Mouse (Mus musculus) testis, adult 2 months (tissue): ENCODE measurements at regions not wholly inside any gene's neighbourhood (a gene's known extent, or its start where the extent isn't known, plus 50 kb on each side); places are given as distances from the start of the nearest gene placed in this dataset.

Experiments
- H3K27ac ChIP-seq: fragments of 200-500 bp; 2 replicates; pipeline ENCODE4 v1.5.1; 2012; ENCODE audit warnings: low read depth, low read length; ENCODE audit not compliant: control insufficient read depth, insufficient read depth
- H3K27me3 ChIP-seq: fragments of 200-500 bp; 2 replicates; pipeline ENCODE4 v1.6.1; 2012; ENCODE audit warnings: mild to moderate bottlenecking, low read length, moderate library complexity; ENCODE audit not compliant: control insufficient read depth, insufficient read depth
- H3K36me3 ChIP-seq: fragments of 200-500 bp; 2 replicates; pipeline ENCODE4 v1.6.1; 2012; ENCODE audit warnings: mild to moderate bottlenecking, low read length; ENCODE audit not compliant: control insufficient read depth, insufficient read depth
- H3K4me1 ChIP-seq: fragments of 200-500 bp; 2 replicates; pipeline ENCODE4 v1.6.1; 2012; ENCODE audit warnings: low read length; ENCODE audit not compliant: control insufficient read depth, insufficient read depth
- H3K4me3 ChIP-seq: fragments of 200-500 bp; 2 replicates; pipeline ENCODE4 v1.5.1; 2012; ENCODE audit warnings: low read depth, mild to moderate bottlenecking, low read length, moderate library complexity, mixed read lengths; ENCODE audit not compliant: control insufficient read depth
- CTCF ChIP-seq: fragments of 200-500 bp; IDR thresholded peaks from 2 replicates; pipeline ENCODE4 v1.5.1; 2012; ENCODE audit warnings: low read depth, mild to moderate bottlenecking, inconsistent platforms, low read length, moderate library complexity; ENCODE audit not compliant: control insufficient read depth, insufficient read depth, insufficient replicate concordance
- POLR2A ChIP-seq: fragments of 200-500 bp; IDR thresholded peaks from 2 replicates; pipeline ENCODE4 v1.6.1; 2012; ENCODE audit warnings: low read depth, mild to moderate bottlenecking, inconsistent platforms, low read length, moderate library complexity; ENCODE audit not compliant: control insufficient read depth

GRCm38 (mm10) chr5:18445969-18446368 is 85.8 kb upstream of the Gnai1 start:
- Histone ChIP-seq H3K27ac (no peak overlapping the region), H3K4me3 (no peak overlapping the region), H3K4me1 (no peaks in the 10 kb centered on the region), H3K27me3 (no peaks in the 10 kb centered on the region), H3K36me3 (no peaks in the 10 kb centered on the region)
- TF ChIP-seq CTCF, result no peak

GRCm38 (mm10) chr5:18439986-18440385 is 79.8 kb upstream of the Gnai1 start:
- Histone ChIP-seq H3K27me3 (no peaks in the 10 kb centered on the region), H3K36me3 (no peaks in the 10 kb centered on the region), H3K27ac (no peak overlapping the region), H3K4me3 (no peak overlapping the region), H3K4me1 (no peaks in the 10 kb centered on the region)
- TF ChIP-seq CTCF (no peak), POLR2A (no peak)

GRCm38 (mm10) chr5:18439281-18439680 is 79.1 kb upstream of the Gnai1 start:
- TF ChIP-seq POLR2A, result no peak
- no peak for TF ChIP-seq CTCF
- Histone ChIP-seq H3K4me1 (no peaks in the 10 kb centered on the region), H3K27ac (no peak overlapping the region), H3K4me3 (no peak overlapping the region), H3K27me3 (no peaks in the 10 kb centered on the region), H3K36me3 (no peaks in the 10 kb centered on the region)

GRCm38 (mm10) chr5:18436099-18436748 is 76.1 kb upstream of the Gnai1 start:
- no peaks in the 10 kb centered on the region for H3K36me3 ChIP-seq
- no peaks in the 10 kb centered on the region for H3K4me1 ChIP-seq
- H3K27ac ChIP-seq, result no peak overlapping the region
- H3K27me3 ChIP-seq, result no peaks in the 10 kb centered on the region
- H3K4me3 ChIP-seq, result no peak overlapping the region
- TF ChIP-seq CTCF, result no peak
- no peak for TF ChIP-seq POLR2A

GRCm38 (mm10) chr5:18434245-18434644 is 74.1 kb upstream of the Gnai1 start:
- Histone ChIP-seq H3K4me1 (no peaks in the 10 kb centered on the region), H3K36me3 (no peaks in the 10 kb centered on the region), H3K27me3 (no peaks in the 10 kb centered on the region), H3K4me3 (no peak overlapping the region), H3K27ac (no peak overlapping the region)
- TF ChIP-seq CTCF (no peak), POLR2A (no peak)

- no peak for TF ChIP-seq CTCF
- TF ChIP-seq POLR2A, result no peak
- no peaks in the 10 kb centered on the region for H3K36me3 ChIP-seq
These were observed 73.1 kb upstream of the Gnai1 start for GRCm38 (mm10) chr5:18433287-18433686.

GRCm38 (mm10) chr5:18425098-18425497 is 64.9 kb upstream of the Gnai1 start:
- Histone ChIP-seq H3K27ac (no peak overlapping the region), H3K36me3 (no peaks in the 10 kb centered on the region), H3K27me3 (no peaks in the 10 kb centered on the region), H3K4me1 (no peaks in the 10 kb centered on the region), H3K4me3 (no peak overlapping the region)
- TF ChIP-seq CTCF (no peak), POLR2A (no peak)

More at GRCm38 (mm10) chr5:18433287-18433686, 73.1 kb upstream of the Gnai1 start:
- no peaks in the 10 kb centered on the region for H3K27me3 ChIP-seq
- no peak overlapping the region for H3K4me3 ChIP-seq
- no peaks in the 10 kb centered on the region for H3K4me1 ChIP-seq
- no peak overlapping the region for H3K27ac ChIP-seq

GRCm38 (mm10) chr5:18414892-18415291 is 54.7 kb upstream of the Gnai1 start:
- H3K36me3 ChIP-seq, result no peaks in the 10 kb centered on the region
- H3K27ac ChIP-seq, result no peak overlapping the region
- H3K27me3 ChIP-seq, result no peaks in the 10 kb centered on the region
- no peak overlapping the region for H3K4me3 ChIP-seq
- no peaks in the 10 kb centered on the region for H3K4me1 ChIP-seq
- TF ChIP-seq CTCF, result no peak
- no peak for TF ChIP-seq POLR2A
